Mouse (Mus musculus): ENCODE measurements at regions not wholly inside any gene's neighbourhood (a gene's known extent, or its start where the extent isn't known, plus 50 kb on each side); places are given as distances from the start of the nearest gene placed in this dataset.
"Not testable (repeated sequence)": the region's sequence is repeated elsewhere in the genome, so short reads cannot be mapped to it uniquely, and the experiment has no call there.

GRCm38 (mm10) chr6:14632837-14633236, 122.2 kb downstream of the Ppp1r3a start:
- no peak for DNase-seq (ENCODE audit: low spot score)

DNA sequence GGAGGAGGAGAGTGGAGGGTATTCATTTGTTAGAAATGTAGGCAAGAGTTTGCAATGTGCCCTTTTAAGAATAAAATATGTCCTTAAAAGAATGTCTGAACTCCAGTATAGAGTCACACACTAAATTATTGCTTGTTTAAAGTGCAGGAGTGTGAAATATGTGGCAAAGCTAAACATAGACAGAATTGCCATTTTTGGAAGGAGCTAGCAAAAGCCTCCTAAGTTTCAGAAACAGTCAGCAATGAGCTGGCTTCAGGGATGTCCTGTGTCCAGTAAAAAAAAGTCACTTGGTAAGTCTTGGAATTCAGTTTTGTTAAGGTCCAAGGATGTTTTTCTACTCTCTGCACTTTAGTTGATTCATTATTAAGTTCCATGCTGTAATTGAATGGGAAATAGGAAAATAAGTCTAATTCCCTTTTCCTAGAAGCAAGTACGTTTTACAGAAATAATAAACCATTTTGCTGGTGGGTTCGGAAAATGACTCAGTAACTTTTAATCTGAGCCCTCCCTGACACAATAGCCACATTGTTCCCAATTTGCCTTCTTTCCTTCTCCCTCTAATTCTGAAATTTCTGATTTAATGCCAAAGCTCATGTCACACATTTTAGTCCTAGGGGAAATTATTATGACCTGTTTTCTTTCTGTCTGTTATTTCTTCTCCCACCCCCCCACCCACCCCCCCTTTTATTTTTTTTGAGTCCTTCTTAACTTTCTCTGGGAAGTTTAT, 123.2 kb downstream of the Ppp1r3a start:
- no peak for DNase-seq (ENCODE audit: low spot score)

GRCm38 (mm10) chr6:14616629-14617028, 138.4 kb downstream of the Ppp1r3a start:
- no peak for DNase-seq (ENCODE audit: low spot score)

- no peak for DNase-seq (ENCODE audit: low spot score)
Observed at GRCm38 (mm10) chr6:14608076-14608475, 147.0 kb downstream of the Ppp1r3a start.

DNA sequence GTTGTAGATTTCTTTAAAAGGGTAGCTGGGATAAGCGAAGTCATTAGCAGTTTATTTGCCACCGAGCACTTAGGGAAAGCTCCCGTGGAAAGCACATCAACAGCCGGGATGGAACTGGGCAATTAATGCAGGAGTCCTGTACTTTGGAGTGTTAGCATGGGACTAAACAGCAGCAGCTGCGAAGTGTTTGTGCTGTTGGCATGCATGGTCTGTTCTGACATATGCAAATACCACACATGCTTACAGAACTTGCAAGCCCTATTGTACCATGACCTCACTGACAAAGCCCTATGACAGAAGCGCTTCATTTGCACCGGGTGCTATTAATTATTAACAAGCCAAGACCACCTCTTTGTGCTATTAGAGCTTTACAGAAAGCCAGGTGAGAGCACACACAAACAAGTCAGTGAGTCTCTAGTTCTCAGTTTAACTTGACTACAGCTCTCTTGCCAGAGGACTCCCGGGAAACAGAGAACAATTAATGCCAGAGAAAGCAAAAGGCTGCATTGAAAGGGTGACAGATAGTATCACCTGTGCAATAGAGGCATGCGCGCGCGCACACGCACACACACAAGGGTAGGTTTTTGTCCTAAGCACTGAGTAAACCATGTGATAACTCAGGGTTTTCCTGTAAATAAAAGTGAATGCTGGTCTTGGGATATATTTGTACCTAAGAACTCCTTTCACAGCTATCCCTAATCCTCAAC, 154.4 kb downstream of the Ppp1r3a start:
- no peak for DNase-seq (ENCODE audit: low spot score)

DNA sequence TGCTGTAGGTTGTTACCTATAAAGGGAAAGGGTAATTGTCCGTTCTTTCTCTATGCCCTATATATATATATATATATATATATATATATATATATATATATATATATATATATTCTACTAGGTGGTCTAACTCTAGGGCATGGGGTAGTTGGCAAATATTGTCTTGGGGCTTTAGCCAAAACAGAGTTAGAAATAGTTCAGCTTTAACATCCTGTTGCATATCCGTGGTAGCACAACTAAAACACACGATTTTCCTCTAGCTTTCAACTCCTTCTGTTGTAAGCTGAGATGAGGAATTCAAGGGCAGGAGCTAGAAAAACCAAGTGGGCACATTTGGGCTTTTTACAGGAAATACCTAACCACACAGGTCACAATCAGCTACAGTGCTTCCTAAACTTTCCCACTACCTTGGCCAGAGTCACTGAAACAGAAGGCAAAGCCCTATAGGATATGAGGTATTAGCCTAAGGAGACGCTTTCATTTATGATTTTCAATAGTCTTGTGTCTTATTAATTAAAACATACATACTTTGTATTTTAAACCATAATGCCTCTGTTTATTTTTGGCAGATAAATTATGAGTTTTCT, 158.1 kb downstream of the Ppp1r3a start:
- no peak for DNase-seq (ENCODE audit: low spot score)

DNA sequence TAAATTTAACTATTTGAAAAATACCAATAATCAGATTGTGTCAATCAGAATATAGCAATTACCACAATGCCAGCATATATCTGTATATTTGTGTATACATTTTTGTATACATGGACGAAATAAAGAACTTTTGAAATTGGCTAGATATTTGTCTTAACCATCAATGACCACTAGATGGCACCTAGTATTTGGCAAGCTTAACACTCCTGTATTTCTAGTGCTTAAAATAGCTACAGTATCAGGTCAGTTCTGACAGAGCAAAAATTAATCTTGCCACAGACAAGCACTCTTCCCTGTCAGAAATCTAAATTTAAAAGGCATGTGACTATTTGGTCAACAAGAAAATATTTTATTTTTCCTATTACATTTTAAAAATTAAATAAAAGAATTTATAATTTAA, 169.2 kb downstream of the Ppp1r3a start:
- DNase-seq (ENCODE audit: low spot score) = peak; percentile 68

GRCm38 (mm10) chr6:14583829-14584228, 171.2 kb downstream of the Ppp1r3a start:
- no peak for DNase-seq (ENCODE audit: low spot score)

GRCm38 (mm10) chr6:14574607-14575006, 180.5 kb downstream of the Ppp1r3a start:
- no peak for DNase-seq (ENCODE audit: low spot score)

DNA sequence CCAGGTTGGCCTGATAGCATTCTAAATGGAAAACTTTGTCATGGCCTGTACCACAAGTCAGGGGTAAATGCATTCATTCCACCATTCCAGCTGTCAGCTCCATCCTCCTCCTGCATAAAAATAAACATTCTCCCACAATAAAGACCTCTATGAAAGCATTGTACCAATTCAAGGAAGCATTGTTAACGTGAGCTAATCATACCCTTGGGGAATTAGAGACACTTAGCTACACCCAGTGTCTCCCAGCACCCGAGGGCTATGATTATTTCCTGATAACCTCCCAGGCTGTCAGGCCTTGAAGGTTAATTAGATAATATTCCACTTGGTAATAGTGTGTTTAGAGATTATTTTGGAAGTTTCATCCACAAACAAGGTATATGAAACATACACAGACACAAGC, 182.1 kb downstream of the Ppp1r3a start:
- no peak for DNase-seq (ENCODE audit: low spot score)

- DNase-seq (ENCODE audit: low spot score) = no peak
Observed at GRCm38 (mm10) chr6:14540333-14540732, 214.7 kb downstream of the Ppp1r3a start.

- no peak for DNase-seq (ENCODE audit: low spot score)
Observed at GRCm38 (mm10) chr6:14529096-14529495, 226.0 kb downstream of the Ppp1r3a start.

GRCm38 (mm10) chr6:14528564-14528963, 226.5 kb downstream of the Ppp1r3a start:
- DNase-seq (ENCODE audit: low spot score) = no peak

GRCm38 (mm10) chr6:14522742-14523141, 232.3 kb downstream of the Ppp1r3a start:
- peak; percentile 33 for DNase-seq (ENCODE audit: low spot score)

DNA sequence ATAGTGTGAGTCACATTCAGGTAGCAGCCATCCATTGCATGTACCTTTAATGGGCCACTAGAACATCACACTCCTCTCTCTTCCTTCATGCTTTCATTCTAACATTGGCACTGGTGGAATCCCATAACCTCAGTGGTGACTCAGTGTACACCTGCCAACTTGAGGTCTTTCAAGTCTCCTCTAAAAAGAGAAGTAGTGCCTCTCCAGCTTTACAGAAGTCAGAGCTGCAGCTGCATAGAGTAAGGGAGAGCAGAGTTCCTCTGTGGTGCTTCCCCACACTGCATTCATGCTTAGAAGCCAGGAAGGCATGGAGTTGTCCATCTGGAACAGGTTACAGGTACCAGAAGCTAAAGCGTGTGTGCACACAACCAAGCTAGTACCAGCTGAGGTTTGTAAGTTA, 233.8 kb downstream of the Ppp1r3a start:
- no peak for DNase-seq (ENCODE audit: low spot score)

GRCm38 (mm10) chr6:14504171-14504570, 250.9 kb downstream of the Ppp1r3a start:
- peak; percentile 83 for DNase-seq (ENCODE audit: low spot score)

DNA sequence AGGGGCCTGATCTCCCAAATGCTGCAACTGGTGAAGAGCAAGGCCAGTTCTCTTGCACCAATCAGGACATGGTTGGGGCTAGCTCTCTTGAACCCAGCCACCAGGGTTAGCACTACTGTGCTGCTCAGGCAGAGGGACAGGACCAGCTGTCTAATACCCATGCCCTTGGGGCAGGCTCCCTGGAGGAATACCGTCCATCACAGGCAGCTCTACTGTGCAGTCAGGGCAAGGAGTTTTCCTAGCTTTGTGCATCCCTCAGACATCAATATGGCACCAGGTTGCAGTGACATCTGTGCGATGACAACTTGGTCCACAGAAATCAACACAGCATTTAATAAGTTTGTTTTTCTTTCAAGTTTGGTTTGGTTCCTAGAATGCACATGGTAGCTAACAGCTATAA, 254.4 kb downstream of the Ppp1r3a start:
- DNase-seq (ENCODE audit: low spot score) = no peak

- not testable (repeated sequence) for DNase-seq (ENCODE audit: low spot score)
Observed at GRCm38 (mm10) chr6:14499882-14500281, 255.2 kb downstream of the Ppp1r3a start.

DNA sequence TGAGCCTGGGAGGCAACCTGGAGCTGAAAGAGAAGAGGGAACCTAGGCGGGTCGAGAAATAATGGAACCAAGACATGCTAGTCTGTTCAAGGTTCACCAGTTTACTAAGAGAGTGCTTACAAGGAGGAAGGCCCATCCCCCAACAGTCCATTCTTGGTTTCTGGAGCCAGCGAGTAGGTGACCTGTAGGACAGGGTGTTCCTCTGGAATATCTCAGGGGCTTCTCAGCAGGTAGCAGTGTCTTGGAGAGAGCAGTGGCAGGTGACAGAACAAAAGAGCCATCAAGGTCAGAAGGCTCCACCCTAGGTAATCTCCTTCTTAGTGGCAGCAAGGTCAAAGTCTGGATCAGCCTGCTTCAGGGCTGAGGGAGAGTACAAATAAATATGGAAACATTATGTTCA, 268.4 kb downstream of the Ppp1r3a start:
- DNase-seq (ENCODE audit: low spot score) = not testable (repeated sequence)

DNA sequence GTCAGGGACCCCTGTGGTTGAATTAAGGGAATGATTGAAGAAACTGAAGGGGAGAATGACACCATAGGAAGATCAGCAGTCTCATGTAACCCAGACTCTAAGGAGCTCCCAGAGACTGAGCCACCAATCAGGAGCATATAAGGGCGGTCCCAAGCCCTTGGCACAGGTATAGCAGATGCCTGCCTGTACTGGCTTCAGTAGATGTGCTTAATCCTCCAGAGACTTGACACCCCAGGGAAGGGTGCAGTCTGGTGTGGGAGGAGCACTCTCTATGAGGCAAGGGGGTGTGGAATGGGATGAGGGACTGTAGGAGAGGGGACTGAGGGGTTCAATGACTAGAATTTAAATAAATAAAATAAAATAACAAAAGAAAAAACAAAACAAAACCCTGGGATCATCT, 298.7 kb downstream of the Ppp1r3a start:
- no peak for DNase-seq (ENCODE audit: low spot score)

GRCm38 (mm10) chr6:14453321-14453720, 301.8 kb downstream of the Ppp1r3a start:
- not testable (repeated sequence) for DNase-seq (ENCODE audit: low spot score)

GRCm38 (mm10) chr6:14431751-14432150, 323.3 kb downstream of the Ppp1r3a start:
- no peak for DNase-seq (ENCODE audit: low spot score)

DNA sequence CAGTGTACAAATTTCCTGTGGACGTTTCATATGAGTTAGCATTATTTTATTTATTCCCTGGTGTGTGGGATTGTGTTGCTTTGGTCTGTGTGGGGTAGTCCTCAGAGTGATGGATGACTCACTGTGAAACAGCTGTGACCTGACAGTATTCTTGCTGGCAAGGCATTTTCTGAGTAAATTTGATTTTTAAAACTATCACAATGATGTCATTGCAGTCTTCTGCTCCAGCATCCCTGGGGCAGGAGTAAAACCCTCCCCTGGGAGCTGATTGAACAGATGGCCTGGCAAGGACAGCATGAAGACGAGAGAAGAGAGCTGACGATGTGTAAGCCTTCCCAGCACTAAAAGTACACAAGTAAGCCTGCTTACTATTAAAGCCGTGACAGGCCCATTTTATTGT, 345.3 kb downstream of the Ppp1r3a start:
- DNase-seq (ENCODE audit: low spot score) = peak; percentile 18

Data from adipocyte (in vitro differentiated cells).